Mouse (Mus musculus) granulocyte monocyte progenitor cell, adult 5-6 weeks (primary cell): ENCODE measurements at regions not wholly inside any gene's neighbourhood (a gene's known extent, or its start where the extent isn't known, plus 50 kb on each side); places are given as distances from the start of the nearest gene placed in this dataset.
A peak's percentile ranks its signal among the peaks of the same experiment; 100 is the strongest.

Experiments
- ATAC-seq: replicated peaks from 2 replicates; pipeline ENCODE4 v1.8.0; 2016; ENCODE audit warnings: mild to moderate bottlenecking, moderate TSS enrichment, inconsistent platforms; ENCODE audit not compliant: poor library complexity, severe bottlenecking

DNA sequence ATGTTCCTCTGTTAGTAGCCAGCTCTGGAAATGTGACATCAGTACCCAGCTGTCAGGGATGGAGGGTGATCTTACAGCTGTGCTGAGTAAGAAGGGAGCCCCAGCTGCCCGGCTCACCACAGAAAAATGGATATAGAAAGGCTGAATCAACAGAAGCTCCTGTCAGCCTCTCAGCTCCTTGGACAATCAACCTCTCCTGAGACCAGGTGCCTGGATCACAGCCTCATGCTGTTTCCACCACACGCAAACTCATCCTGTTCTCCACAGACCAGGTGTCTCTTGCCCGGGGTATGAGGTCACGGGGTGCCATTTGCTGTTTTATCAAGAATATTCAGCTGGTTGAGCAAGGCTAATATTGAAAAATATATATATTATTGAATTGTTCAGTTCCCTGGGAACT, 275.3 kb downstream of the Cd47 start:
- ATAC-seq: no peak

DNA sequence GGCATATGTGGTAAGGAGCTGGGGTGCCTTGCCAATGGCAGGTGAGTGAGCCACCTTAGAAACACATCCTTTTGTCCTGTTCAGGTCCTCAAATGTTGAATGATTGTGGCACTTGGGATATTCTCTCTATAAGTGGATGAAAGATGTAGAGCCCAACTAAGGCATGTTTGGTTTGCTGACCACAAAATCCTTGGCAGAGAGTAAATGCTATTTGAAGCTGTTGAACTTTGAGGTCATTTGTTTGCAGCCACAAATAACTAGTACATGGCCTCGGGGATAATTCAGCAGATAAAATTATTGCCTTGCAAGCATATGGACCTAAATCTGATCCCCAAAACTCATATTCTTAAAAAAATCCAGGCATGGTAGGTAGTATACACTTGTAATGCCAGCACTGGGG, 281.2 kb downstream of the Cd47 start:
- no peak for ATAC-seq

DNA sequence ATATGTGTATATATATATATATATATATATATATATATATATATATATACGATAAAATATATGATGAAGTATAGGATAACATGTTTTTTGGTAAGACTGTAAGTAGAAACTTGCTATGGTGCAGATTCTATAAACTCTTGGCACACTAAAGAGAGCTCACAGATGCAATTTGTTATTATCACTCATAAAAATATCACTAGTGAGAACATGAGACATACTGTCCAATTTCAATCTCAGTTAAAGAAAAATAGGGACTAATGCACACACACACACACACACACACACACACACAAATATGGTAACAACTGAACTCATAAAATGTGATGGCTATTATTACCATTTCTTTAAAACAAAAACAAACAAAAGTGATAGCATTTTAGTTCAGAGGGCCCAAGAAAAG, 292.0 kb downstream of the Cd47 start:
- no peak for ATAC-seq

DNA sequence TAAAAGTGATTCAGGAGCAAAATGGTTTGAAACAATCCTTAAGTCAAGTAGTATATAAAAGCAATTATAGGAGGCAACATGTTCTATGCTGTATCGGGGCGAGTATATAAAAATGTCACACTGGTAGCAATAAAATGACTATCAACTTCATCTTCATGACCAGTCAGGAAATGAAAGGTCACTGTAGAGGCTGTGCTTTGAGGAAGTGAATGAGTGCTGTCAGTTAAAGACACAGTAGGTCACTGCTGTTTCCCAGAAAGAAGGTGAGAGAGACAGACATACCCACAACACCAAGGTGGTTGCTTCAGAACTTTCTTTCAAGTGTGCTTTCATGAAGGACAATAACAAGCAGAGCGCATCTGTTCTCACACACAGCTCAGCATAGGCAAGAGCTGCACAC, 292.4 kb downstream of the Cd47 start:
- peak; percentile 51 for ATAC-seq

DNA sequence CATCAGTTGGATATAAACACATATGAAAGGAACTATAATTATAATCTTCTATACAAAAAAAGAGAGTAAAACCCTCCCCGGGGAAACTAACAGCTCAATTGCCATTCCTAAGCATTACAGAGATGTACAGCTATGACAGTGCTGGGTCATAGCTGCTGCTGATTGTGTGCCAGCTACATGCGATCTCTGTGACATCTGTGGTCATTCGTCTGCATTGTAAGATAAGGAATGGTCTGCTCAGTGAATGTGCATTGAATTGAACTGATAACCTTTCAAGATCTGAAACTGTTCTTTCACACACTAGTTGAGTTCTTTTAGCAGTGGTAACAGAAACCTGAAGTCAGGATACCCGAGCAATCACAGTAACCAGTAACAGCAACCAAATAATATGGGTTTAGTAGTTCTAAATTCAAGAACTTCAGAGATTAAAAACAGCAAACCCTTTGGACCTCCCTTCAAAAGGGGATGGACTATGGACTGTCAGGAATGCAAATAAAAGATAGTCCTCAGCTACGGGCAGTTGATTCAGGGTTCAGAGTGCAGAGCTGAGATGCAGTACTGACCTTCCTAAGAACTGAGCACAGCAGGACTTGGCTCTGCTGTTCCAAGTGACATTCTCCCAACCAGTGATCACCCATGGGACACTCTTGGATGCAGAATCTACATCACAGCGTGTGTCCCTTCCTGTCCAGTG, 295.7 kb downstream of the Cd47 start:
- peak; percentile 26; the same call in 1 of the 2 replicates for ATAC-seq

DNA sequence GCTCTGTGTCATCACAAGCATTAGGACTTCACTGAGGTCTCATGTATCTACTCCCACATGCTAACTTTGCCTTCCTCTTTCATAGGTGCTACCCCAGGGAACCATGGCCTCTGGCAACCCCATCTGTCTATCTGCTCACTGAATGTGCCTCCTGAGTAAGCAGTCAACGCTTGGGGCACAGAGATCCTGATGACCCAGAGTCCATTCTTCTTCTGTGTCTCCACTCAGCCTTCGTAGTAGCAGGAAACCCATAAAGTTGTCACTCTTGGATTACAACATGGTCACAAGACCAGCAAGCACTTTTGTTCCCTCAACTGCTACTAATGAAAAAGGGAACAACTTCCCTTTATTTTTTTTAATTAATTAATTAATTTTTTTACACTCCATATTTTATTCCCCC, 296.2 kb downstream of the Cd47 start:
- ATAC-seq: peak; percentile 90

DNA sequence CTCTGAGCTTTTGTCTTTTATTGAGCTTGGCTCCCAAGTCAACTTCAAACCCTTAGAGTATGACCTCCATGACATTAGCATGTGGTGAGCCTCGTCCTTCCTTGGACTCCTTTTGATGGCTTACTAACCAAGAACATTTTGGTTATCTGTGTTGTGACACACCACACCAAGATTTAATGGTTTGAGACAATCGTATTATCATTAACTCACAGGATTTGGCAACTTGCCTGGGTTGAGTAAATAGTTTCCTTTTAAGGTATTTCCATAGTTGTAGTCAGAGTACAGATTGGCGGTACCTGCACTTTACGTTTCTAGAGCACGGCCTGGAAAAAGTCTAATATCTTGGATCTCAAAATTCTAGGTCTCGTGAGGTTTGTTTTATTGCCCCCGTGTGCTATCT, 303.0 kb downstream of the Cd47 start:
- no peak for ATAC-seq

DNA sequence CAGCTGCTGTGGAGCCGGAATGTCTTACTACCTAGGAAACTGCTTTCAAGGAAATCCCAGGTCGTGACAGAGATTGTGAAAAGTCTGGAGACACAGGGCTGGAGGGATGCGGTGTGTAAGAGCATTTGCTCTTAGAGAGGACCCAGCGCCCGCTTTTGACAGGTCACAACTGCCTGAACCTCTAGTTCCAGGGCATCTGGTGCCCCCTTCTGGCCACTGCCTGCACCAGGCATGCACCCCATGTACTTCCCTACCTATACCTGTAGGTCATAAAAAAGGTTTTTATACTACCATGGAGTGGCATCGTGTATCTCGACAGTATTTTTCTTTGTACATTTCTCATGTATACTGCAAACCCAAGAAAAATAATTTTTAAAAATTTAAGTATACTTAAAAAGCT, 314.0 kb downstream of the Bbx start:
- peak; percentile 40; the same call in 1 of the 2 replicates for ATAC-seq

DNA sequence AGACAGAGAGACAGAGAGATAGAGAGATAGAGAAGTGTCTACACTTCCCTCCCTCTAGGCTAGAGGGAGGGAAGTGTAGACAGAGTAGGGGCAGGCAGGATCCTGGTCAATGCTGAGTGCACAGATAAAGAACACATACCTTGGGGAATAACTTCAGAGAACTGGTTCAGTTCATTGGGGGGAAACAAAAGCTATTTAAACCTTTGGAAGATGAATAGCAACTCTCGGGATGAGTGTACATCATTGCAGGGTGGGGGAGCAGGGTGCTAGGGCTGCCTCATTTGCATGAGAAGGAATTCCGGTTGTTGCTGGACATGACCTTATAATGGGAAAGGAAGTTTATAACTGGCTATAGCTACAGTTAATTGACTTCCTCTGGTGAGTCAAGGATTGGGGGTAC, 309.7 kb downstream of the Bbx start:
- no peak for ATAC-seq

DNA sequence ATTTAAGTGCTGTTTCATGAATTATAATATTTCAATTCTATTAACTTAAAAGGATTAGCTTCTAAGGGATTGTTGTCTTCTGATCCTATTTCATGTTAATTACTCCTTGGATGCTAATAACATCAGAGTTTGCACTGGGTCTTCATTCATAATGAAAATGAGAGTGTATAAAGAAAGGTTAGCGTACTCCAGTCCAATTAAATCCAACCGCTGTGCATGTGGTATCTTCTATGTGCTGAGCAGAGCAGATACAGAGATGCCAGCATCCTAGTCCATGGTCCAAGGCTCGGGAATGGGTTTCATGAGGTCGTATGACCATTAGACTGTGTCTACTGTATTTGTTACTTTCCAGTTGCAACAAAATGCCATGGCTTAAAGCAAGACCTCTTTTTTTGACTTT, 307.5 kb downstream of the Bbx start:
- ATAC-seq: no peak

DNA sequence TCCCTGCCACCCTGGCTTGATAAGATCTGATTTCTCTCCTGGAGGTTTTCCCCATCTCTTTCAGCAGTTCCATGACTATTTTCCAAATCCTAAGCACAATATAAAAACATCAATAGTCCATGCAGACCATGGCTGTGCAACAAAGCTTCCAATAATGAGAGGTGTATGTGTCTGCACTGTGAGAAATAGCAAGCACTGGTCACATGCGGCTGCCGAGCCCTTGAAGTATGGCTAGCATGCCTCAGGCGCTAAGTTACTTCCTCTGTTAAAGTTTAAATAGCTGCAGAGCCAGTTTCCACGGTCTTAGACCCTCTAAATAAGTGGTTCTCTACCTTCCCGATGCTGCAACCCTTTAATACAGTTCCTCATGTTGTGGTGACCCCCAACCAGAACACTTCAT, 306.6 kb downstream of the Bbx start:
- no peak for ATAC-seq

DNA sequence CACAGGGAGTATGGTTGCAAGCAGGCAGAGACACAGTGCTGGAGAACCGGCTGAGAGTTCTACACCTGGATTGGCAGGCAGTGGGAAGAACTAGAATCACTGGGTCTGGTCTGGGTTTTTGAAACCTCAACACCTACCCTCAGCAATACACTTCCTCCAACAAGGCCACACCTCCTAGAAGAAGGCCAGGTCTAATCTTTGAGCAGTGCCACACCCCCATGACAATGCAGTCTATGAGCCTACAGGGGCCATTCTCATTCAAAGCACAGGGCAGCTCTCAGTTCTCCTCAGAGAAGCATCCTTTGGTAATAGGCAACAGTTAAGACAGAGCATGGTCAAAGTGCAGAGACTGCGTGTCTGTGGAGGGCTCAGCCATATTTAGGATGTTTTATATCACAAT, 300.8 kb downstream of the Bbx start:
- no peak for ATAC-seq
